Mouse (Mus musculus): ENCODE results near the gene Il9r.

Gene Il9r

DNA sequence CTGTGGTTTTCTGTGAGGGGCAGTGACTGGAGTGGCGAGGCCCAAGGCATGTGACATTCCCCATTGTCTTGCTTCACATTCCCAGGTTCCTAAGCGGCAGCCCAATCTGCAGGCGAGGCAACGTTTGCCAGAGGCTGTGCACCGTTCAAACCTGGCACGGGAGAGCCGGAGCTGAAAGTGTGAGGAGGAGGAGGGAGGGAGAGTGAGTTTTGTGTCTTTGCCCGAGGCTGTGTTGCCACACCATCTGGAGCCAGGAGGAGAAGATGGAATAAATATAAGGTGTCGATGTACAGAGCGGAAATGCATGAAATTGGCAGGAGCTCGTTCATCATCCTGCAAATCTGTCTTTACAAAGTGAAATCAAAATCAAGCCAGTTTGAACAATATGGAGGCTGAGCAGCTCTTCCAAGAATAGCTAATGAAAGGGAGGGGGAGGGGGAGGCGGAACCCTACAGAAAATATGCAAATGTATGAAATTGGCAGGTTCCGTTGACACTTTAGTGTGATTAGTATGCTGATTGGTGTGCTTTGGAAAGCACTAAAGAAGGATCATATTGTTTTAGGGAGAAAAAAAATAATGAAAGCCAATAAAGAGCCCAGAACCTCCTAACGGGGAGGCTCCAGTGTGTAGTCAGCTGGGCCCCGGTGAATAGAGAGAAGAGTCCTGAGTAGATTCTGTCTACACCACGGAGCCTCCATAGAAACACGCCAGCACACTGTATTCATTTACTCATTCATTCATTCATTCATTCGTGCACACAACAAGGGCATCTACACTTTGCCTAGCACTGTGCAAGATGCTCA, 42.1 kb downstream of the Il9r start:
- no peak for DNase-seq (ENCODE audit: low spot score)

DNA sequence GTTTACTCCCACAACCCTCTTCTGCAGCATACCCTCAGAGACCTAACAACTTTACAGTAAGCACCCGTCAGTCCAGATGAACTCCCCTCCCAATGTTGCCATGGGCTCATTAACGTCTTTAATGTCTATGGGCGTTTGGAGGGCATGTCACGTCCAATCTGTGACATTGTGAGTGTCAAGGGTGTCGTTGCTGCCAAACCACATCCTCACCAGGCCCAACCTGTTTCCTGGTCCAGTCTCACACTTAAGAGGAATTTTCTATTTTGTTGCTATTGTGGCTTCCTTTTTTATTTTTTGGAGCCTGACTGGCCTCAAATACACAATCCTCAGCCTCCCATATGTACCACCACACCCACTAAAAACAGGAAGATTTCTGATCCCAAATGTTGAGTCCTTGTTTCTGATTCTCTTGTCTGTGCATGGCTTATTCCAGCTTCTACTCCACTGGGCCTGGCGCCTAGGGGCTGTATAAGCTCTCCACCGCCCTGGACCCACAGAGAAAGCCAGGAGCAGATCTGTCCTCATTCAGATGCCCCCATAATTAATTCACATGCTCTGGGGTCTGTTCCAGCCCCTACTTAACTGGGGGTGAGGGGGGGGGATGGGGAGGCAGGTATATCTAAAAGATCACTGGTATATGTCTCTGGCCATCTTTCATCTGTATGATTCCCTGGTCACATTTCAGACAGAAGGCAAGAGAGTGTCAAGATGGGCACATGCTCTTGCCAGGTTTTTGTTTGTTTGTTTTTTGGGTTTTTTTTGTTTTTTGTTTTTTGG, 43.0 kb downstream of the Il9r start:
- no peak for DNase-seq (ENCODE audit: low spot score)

DNA sequence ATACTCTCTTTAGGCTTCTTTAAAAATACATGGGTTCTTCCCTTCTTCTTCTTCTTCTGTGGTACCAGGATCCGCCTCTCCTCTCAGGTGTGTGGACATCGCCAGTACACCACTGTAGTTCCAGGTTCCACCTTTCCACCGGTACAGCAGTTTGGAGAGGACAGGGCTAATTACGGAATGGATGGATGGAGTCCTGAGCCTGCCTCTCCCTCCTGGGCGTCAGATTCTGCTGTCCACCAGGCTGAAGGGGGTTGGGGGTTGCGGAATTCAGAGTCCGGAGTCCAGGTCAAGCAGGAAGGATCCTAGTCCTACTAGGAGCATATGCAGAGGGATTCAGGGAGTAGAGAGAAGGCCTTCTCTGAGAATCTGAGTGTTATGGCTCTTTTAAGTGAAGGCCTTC, 46.9 kb downstream of the Il9r start:
- no peak for DNase-seq (ENCODE audit: low spot score)

DNA sequence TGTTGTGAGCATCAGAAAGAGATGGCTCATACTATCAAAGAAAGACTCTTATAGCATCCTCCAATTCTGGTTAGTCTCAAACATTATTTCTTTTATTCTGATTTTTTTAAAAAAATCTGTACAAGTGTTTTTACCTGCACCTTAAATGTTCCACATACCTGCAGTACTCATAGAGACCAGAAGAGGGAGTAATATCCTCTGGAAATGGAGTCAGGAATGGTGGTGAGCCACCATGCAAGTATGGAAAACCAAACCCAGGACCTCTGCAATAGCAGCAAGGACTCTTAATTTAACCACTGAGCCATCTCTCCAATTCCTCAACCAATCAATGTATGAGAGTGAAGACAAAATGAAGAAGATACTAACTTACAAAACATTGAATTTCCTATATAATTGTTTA, 47.3 kb downstream of the Il9r start:
- no peak for DNase-seq (ENCODE audit: low spot score)

DNA sequence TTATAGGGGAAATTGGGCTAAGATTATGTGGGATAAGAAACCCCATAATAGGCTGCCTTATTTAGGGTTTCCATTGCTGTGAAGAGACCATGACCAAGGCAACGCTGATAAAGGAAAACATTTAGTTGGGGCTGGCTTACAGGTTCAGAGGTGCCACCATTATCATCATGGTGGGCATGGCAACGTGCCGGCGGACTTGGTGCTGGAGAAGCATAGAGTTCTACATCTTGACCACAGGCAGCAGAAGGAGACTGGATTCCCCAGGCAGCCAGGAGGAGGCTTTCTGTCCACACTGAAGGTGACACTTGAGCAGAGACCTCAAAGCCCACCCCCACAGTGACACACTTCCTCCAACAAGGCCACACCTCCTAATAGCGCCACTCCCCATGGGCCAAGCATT, 48.8 kb downstream of the Il9r start:
- DNase-seq (ENCODE audit: low spot score) = no peak

DNA sequence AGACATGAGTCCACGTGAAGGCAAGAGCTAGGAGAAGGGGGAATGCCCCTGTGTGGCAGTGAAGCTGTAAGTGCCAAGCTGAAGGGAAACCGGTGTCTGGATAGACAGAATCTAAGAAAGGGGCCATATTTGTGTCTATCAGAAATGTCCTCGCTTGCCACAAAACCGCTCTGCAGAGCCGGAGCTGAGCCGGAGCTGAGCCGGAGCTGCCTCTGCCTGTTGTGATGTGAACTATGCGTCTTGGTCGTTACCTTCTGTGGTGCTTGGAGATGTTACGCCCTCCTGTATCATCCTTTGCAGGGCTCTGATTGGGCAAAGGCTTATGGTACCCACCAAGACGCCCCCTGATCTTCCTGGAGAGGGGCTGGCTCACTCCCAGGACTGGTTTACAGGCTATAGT, 50.5 kb downstream of the Il9r start:
- DNase-seq (ENCODE audit: low spot score) = no peak

DNA sequence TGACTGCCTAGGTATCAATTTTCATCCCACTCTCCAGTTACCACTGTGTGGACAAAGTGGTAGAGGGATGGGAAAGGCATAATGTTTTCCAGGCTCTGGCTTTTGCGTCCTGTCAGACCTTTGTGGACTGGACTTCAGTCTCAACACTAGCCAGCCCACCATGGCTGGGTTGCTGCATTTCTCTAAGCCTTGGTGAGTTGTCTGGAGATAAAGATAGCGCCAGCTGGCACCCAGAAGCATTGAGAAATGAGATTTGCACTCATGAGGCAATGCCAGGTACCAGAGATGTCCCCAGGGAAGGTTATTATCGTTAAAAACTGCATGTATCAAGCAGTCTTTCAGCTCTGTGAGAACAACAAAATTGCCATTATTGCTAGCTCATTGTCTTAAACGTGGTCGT, 57.3 kb downstream of the Il9r start:
- no peak for DNase-seq (ENCODE audit: low spot score)

DNA sequence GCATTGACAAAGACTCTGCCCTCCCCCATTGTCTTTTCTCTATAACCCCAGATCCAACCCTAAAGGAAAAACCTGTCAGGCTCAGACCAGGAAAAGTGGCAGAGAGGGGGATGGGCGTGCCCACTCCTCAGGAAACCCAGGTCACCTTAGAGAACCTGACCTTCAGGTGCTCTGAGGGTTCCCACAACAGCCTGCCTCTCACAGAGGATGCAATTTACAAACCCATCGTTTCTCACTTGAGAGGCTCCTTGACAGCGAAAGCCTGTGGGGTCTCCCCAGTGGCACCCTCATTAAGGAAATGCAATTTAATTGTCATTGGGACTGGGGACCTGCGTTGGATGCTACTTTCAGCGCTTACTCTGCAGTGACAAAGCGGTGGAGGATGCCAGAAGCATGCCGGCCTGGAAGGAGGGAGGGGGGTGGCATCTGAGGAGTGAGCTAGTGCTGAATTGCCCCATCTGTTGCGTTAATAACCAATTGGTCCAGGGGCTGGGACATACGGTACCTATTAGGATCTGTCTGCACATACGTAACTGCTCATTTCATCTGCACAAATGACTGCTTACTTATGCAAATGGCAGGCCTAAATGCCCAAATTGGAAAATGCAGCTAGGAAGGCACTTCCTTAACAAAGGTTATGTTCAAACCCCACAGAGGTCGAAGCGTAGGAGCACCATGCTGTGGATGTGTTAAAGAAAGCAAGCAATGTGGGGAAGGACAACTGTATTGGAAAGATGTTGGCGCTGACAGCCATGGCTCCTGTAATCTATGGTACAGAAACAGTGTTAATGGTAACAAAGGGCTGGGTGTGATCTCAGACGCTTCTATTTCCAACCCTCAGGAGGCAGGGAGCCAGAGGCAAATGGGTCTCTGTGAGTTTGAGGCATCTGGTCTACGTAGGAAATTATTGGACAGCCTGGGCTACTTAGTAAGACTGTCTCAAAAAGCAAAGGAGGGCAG, 58.2 kb downstream of the Il9r start:
- no peak for DNase-seq (ENCODE audit: low spot score)

DNA sequence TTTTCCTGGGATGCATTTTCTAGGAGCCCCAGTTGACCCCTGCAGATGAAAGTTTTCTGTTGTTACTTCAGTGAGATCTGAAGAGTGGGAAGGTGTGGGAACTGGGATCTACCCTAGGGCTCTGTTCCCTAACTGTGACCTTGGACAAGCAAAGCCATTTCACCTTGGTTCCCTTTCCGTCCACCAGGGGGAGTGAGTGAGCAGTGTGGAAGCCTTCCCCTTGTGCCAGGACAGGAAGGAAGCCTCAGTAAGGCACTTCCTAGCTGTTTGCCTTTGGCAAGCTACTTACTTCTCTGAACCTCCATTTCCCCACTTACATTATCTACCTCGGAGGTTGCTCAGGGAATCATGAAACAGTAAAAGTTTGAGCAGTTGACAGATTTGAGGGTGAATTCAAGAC, 59.0 kb downstream of the Il9r start:
- peak; percentile 66 for DNase-seq (ENCODE audit: low spot score)

DNA sequence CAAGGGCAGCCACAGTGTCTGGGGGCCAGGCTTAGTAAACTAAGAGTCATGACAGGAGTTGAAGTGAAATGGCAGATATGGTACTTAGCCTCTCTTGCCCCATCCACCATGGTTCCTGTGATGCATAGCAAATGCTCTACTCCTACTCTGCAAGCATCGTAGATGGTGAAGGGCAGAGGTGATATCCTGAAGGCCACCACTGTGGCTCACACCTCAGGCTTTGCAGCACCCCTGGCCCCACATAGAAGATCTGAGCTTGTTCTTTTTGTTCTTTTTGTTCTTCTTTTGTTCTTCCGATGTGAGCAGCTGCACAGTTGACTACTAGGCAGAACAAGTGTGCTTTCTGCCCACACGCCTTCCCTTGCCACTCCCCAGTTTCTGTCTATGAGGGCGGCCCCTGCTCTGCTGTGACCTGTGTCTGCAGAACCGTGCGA, 60.5 kb downstream of the Il9r start:
- no peak for DNase-seq (ENCODE audit: low spot score)

DNA sequence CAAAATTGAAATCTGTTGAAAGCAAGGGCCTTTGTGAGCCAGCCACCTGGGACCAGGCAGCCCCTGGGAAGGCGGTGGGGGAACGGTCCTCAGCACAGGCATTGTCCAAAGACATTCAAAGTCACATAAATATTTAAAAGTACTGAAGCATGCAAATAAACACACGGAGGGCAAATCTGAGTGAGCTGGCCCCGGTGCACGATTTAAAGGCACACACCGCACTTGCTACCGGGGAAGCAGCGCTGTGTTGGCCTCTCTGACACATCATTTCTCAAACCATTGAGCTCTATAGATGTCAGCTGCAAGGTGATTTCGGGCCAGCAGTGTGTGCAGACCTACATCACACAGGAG, 61.5 kb downstream of the Il9r start:
- peak; percentile 11 for DNase-seq (ENCODE audit: low spot score)

DNA sequence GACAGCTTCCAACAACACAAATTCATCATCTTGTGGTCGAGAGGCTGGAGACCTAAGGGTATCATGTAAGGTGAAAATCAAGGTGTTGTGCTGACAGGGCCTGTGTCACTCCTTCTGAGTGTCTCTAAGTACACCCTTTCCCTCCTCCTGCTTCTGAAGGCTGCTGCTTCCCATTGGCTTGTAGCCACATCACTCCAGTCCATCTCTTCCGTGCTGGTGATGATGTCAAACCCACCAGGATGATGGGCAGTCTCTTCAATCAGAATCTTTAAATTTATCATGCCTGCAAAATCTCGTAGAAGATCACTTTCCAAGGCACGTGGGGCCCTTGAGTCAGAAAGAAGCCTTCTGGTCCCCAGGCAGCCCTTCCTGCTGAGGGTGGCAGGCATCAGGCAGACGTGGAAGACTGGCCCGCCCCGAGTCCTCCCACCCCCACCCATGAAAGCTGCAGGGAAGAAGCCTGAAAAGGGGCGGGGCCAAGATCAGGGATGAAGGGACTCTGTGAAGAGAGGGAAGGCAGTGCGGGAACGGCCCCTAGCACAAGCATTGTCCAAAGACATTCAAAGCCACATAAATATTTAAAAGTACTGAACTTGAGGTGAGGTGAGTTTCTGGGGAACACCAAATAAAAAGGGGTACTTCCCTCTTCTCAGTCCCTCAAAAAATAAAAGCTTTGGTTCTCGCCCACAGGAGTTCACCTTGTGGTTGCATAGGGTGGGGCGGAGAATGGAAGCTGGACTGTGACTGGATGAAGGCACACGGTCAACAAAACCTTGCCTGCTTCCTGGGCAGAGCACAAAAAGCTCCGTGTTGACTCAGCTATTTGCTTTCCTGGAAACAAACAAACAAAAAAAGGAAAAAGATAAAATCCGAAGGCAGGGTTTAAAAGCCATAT, 62.1 kb downstream of the Il9r start:
- DNase-seq (ENCODE audit: low spot score) = peak; percentile 55

Data from urinary bladder, postnatal 14 days (tissue).